Mouse (Mus musculus) cerebellum, adult (tissue): Measurements from ENCODE around the gene Lhfpl2.

Experiments used
- ATAC-seq: cut with Nextera tagmentation; 2 replicates; pipeline ENCODE4 v1.9.2; 2017; ENCODE audit warnings: mild to moderate bottlenecking, moderate library complexity, mixed read lengths; ENCODE audit not compliant: insufficient number of reproducible peaks, low FRiP score, low TSS enrichment

Lhfpl2 gene

GRCm38 (mm10) chr13:94065276-94066050 lies 7.9 kb downstream of the Lhfpl2 start:
- ATAC-seq = no peak

GRCm38 (mm10) chr13:94066626-94067275 lies 9.2 kb downstream of the Lhfpl2 start:
- no peak for ATAC-seq

- no peak for ATAC-seq
Measured at GRCm38 (mm10) chr13:94068308-94068707, 10.7 kb downstream of the Lhfpl2 start.

GRCm38 (mm10) chr13:94069421-94070307 lies 12.1 kb downstream of the Lhfpl2 start:
- ATAC-seq = no peak

GRCm38 (mm10) chr13:94070308-94070619 lies 12.7 kb downstream of the Lhfpl2 start:
- ATAC-seq = no peak; the same call in 1 of the 2 replicates

- ATAC-seq = no peak
Measured at GRCm38 (mm10) chr13:94070927-94071326, 13.3 kb downstream of the Lhfpl2 start.

- no peak for ATAC-seq
Measured at GRCm38 (mm10) chr13:94073046-94073715, 15.6 kb downstream of the Lhfpl2 start.

- no peak for ATAC-seq
Measured at GRCm38 (mm10) chr13:94073716-94074115, 16.1 kb downstream of the Lhfpl2 start.

GRCm38 (mm10) chr13:94075181-94075580 lies 17.6 kb downstream of the Lhfpl2 start:
- ATAC-seq = no peak

GRCm38 (mm10) chr13:94077136-94078018 lies 19.8 kb downstream of the Lhfpl2 start:
- no peak for ATAC-seq

- ATAC-seq = no peak
Measured at GRCm38 (mm10) chr13:94083196-94083595, 25.6 kb downstream of the Lhfpl2 start.

GRCm38 (mm10) chr13:94084220-94085126 lies 26.9 kb downstream of the Lhfpl2 start:
- ATAC-seq = no peak

GRCm38 (mm10) chr13:94086090-94086808 lies 28.7 kb downstream of the Lhfpl2 start:
- no peak for ATAC-seq

- no peak for ATAC-seq
Measured at GRCm38 (mm10) chr13:94087061-94087460, 29.5 kb downstream of the Lhfpl2 start.

GRCm38 (mm10) chr13:94088788-94089187 lies 31.2 kb downstream of the Lhfpl2 start:
- ATAC-seq = no peak

- no peak for ATAC-seq
Measured at GRCm38 (mm10) chr13:94089286-94089685, 31.7 kb downstream of the Lhfpl2 start.

GRCm38 (mm10) chr13:94091366-94091765 lies 33.8 kb downstream of the Lhfpl2 start:
- ATAC-seq = no peak

GRCm38 (mm10) chr13:94094176-94094575 lies 36.6 kb downstream of the Lhfpl2 start:
- no peak for ATAC-seq
